Mouse (Mus musculus): Measurements from ENCODE around the gene Anp32e. TPM values are rescaled to one million over a fixed set of nuclear protein-coding genes. Genes with fewer than 3 reads are reported as not detected.
"Not testable (repeated sequence)": the region's sequence is repeated elsewhere in the genome, so short reads cannot be mapped to it uniquely, and the experiment has no call there.

The Anp32e gene
- total RNA-seq, 2 experiments from 2014 or later = 103 to 105 TPM

DNA sequence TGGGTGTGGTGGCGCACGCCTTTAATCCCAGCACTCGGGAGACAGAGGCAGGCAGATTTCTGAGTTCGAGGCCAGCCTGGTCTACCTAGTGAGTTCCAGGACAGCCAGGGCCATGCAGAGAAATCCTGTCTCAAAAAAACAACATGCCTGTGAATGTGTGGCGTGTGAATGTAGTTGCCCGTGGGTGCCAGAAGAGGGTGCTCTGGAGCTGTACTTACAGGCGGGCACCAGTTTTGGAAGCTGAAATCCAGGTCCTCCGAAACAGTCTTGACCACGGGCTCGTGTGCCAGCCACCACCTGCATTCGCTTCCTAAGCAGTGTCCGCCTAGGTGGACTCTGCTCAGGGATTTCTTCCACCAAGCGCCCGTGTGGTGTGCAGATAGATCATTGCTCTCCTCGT, 9.8 kb downstream of the Anp32e start:
- no peak for DNase-seq (ENCODE audit: low spot score in 2 of 2)

DNA sequence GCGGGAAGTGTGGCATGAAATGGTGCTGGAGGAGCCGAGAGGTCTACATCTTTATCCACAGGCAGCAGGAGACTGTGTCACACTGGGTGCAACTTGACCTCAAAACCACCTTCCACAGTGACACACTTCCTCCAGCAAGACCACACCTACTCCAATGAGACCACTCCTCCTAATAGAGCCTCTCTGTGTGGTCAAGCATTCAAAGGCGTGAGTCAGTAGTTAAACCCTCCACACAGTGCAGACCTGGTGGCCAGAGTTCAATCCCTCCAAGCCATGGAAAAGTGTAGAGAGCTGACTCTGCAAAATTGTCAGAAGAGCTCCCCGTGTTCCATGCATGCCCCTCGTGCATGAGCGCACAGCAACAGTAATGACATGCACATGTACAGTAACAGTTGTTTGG, 13.7 kb downstream of the Anp32e start:
- no peak for DNase-seq (ENCODE audit: low spot score in 2 of 2)

DNA sequence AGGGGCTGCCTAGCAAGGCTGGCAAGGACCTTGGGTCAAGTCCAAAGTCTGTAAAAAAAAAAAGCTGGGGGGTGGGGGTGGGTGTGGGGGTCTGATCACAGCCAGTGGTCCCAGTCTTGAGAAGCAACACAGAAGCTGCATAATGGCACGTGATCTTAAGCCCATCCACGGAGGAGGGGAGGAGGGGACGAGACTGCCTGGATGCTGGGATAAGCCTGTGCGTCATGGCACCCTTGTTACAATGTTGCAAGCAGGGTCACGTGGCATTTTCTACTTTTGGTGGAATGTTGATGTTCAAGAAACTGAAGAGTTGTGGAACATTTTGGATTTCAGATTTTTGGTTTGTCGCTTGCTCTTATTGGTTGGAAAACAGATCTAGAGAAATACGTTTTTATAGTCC, 14.2 kb downstream of the Anp32e start:
- no peak for DNase-seq (ENCODE audit: low spot score in 2 of 2)

DNA sequence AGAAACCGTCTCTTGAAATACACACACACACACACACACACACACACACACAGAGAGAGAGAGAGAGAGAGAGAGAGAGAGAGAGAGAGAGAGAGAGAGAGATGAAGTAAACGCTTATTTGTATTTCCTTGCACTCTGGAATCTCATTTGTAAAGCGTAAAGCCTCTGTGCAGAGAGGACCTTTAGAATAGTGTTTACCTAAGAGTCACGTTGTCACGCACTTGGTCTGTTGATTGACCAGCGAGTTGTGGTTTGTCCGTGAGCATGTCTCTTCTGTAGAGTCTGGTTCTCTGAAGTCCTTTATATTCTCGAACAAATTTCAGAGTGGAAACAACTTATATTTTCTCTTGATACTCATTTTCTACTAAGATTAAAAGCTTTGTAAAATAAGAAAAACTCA, 15.7 kb downstream of the Anp32e start:
- no peak for DNase-seq (ENCODE audit: low spot score in 2 of 2)

DNA sequence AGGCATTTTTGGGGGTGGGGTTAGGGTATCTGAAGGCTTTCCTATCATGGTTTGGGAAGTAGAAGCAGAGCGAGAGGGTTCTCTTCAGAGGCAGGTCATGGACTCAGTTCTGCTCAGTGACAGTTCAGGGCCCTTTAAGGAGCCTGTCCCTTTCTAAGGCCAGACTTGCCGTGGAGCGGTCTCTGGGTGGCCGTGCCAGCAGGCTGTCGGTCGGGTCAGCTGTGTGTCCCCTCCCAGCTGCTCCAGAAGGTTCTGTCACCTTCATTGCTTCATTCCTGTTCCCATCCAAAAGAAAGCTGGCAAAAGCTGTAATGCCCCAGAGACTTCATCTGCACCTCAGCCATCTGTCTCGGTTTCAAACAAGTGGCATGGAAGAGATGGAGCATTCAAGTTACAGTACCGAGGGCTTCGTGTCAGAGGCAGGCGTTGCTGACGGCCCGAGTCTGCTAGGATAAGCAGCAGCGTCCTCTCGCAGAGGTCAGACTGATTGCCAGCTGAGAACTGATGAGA, 16.7 kb downstream of the Anp32e start:
- DNase-seq (ENCODE audit: low spot score in 2 of 2) = no peak

DNA sequence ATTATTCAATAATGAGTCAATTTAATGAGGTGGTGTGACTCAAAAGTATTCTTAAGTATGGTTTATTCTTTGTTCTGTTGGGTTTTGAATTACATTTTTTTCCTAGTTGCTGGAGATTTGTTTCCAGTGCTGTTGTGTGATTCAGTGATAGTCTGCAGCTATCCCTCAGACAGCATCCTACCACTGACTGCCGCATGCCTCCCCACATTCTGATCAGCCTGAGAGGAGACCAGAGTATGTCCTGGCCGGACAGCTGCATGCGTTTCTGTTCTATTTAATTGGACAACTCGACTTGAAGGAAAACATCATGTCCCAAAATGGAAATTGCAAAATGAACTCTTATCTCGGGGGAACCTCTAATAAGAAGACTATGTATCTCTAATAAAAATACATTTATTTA, 19.3 kb downstream of the Anp32e start:
- DNase-seq (ENCODE audit: low spot score in 2 of 2) = no peak

DNA sequence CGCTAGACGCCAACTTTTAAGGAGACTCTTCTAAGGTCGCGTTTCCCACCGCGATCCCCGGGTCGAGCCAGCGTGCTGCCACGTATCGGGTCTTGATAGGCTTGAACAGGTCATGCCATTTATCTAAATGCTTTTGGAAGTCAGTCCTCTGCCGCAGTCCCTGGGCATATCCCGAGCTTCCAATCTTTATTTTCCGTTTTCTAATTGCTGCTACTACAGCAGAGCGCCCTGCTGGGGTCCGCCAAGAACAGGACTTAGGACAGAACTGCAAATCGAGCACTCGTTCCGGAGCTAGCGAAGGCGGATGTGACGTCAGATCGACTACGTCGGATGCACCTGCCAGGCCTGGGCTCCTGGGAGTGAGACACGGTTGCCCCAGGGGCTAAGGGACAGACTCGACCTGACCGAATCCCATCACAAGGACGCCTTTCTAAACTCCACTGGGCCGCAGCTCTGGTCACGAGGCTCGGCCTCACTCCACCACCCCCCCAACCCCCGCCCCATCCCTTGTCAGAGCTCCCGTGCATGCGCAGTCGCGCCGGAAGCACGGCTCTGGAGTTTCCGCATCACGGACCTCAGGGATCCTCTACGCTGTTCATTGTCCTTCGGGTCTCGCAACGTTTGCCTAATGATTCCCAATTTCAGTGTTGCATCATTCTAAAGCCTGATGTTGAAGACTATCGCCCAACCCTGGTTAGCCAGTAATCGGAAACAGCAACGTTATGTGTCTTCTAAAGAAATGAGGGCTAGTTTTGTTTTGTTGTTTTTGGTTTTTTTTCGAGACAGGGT, 21.9 kb downstream of the Anp32e start:
- peak; percentile 90 for DNase-seq (ENCODE audit: low spot score in 2 of 2)

DNA sequence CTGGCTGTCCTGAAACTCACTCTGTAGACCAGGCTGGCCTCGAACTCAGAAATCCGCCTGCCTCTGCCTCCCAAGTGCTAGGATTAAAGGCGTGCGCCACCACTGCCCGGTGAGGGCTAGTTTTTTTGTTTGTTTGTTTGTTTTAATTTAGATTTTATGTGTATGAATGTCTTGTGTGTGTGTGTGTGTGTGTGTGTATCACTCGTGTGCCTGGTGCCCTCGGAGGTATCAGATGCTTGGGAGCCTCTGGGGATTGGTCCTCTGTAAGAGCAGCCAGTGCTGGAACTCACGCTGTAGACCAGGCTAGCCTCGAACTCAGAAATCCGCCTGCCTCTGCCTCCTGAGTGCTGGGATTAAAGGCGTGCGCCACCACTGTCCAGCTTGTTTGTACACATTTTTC, 22.5 kb downstream of the Anp32e start:
- not testable (repeated sequence) for DNase-seq (ENCODE audit: low spot score in 2 of 2)

DNA sequence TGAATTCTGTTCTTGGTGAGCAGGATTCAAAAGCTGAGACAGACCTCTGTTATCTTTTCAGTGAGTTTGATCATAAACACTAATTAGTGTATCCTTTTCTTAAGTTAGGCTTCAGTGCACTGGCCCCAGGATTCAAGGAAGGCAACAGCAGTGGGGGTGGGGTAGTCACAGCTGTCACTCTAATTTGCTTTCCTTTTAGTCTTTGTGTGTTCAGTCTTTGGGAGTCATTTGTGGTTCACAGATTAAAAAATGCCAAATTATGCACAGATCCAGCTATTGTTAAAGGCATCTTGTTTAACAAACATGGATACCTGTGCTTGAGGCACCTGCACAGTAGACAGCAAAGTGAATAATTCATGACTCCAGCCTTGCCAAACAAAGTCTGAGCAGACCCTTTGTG, 24.0 kb downstream of the Anp32e start:
- DNase-seq (ENCODE audit: low spot score in 2 of 2) = no peak

DNA sequence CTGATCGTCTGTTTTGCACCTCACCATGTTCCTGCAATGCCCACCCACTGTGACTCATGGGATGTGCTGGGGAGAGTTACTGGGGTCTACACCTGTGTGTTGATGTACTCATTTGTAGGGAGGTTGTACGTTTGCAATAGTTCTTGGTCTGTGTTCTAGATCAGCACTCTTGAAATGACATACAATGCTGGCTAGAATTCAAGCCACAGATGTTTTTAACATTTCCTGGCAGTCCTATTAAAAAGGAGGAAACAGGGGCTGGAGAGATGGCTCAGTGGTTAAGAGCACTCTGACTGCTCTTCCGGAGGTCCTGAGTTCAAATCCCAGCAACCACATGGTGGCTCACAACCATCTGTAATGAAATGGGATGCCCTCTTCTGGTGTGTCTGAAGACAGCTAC, 24.5 kb downstream of the Anp32e start:
- DNase-seq (ENCODE audit: low spot score in 2 of 2) = no peak

DNA sequence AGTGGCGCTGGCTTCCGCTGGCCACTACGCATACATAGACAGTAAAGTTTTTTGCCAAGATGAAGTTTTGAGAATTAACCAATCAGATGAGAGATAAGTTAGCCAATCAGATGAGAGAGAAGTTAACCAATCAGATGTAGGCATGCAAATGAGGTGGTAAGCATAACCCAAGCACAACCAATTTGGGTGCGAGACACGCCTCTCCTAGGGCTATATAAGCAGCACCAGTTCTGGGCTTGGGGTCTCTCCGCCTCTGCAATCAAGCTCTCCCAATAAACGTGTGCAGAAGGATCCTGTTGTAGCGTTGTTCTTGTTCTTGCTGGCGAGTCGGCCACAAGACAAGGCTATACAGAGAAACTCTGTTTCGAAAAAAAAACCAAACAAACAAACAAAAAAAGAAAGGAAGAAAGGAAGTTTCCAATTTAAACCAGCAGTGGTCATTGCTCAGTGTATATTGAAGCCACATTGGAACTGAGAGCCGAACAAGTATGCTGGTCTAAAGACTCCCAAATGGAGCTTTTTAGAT, 25.7 kb downstream of the Anp32e start:
- DNase-seq (ENCODE audit: low spot score in 2 of 2) = not testable (repeated sequence)

DNA sequence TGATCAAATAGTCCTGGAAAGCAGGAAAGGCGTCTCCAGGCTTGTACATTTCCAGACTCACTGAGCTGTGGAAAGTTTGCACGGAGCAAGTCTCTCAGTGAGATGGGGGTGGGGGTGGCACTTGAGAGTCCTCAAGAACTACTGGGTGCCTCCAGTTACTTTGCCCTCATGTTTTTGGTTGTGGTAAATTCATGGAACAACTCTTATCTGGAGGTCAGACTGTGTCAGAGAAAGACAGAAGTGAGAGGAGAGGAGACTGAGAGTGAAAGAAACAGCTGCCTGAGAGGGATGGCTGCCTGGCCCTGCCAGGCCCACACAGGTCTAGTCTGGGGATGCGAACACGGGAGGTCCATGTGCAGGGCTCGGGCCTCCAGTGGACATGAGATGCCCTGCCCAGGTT, 26.3 kb downstream of the Anp32e start:
- no peak for DNase-seq (ENCODE audit: low spot score in 2 of 2)

DNA sequence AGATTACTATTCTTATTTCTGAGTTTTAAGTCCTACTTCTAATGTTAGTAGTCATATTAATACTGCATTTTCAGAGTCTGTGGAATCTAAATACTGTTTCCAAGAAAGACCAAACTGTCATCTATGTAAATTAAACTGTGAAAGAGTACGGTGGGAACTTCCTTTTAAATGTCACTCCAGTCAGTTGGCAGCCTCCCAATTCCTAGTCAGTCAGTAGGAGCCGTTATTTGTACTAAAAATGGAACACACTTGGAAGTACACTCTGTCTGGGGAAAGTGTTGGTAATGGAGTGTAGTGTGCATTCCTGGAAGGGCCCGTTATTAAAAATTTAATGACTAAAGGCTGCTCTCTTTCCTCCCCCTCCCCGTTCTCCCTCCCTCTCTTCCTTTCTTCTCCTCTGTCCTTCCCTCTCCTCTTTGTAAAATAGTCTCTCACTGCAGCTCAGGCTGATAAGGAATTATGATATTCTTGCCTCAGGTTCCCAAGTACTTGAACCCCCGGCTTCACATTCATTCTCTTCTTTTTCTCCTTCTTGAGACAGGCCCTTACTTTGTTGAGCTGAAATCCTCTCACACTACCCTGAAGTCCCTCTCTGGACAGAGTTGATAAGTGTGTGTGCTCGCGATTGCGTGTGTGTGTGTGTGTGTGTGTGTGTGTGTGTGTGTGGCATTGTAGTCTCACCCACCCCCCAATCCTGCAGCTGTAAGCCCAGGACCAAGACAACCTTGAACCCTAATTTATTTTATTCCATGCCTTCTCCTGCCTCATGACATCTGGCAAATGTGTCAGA, 28.5 kb downstream of the Anp32e start:
- peak in 1 of 2 experiments; percentile 32 for DNase-seq (ENCODE audit: low spot score in 2 of 2)

DNA sequence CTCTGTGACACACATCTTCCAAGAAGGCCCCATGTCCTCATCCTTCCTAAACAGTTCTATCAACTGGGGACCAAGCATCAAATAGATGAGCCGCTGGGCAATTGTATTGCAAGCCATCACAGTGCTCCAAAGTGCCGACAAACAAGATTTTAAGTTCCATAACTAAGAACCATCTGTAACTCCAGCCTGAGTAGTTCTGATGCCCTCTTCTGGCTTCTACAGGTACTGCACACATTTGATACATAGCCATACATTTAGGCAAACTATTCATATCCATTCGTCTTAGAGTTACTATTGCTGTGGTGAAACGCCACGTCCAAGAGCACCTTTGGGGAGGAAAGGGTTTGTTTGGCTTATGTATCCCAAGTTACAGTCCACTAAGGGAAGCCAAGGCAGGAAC, 30.0 kb downstream of the Anp32e start:
- no peak for DNase-seq (ENCODE audit: low spot score in 2 of 2)

DNA sequence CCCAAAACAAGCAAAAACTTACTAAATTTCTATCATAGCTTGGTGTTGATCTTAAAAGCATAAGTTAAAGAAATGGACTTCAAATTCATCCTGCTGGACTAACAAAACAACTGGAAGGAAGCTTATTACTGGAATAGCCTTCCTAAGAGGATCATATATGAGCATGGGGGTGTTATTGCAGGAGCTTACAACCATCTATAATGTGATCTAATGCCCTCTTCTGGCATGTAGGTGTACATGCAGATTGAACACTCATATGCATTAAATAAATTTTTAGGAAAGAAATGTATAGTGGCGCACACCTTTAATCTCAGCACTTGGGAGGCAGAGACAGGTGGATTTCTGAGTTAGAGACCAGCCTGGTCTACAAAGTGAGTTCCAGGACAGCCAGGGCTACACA, 30.8 kb downstream of the Anp32e start:
- no peak for DNase-seq (ENCODE audit: low spot score in 2 of 2)

DNA sequence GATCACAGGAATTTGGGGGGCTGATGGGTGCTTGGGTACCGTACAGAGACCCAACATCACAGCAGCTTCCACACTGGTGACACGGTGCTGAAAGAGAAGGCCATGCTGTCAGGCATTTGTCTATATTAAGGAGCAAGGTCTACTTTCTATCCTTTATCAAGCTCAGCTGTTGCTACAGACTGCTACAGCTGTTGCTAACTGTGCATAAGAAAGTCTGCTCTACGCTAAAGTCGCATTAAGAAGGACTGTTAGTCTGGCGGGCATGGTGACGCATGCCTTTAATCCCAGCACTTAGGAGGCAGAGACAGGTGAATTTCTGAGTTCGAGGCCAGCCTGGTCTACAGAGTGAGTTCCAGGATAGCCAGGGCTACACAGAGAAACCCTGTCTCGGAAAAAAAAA, 33.1 kb downstream of the Anp32e start:
- not testable (repeated sequence) for DNase-seq (ENCODE audit: low spot score in 2 of 2)

DNA sequence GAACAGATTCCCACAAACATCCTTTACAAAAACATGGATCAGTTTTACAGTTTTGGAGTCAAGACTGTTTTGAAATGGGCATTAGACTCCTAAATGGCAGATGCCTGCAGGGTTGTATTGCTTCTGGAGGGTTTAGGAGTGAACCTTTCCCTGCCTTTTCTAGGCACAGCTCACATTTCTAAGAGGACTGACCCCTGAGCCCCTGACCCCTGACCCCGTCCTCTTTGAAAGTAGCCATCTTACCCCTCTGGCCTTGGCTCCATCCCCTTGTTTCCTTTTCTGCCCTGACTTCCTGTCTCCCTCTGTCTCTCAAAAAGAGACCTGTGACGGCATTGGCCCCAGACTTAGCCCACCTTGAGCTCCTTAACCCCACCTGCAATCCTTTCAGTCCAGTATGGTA, 34.2 kb downstream of the Anp32e start:
- no peak for DNase-seq (ENCODE audit: low spot score in 2 of 2)

DNA sequence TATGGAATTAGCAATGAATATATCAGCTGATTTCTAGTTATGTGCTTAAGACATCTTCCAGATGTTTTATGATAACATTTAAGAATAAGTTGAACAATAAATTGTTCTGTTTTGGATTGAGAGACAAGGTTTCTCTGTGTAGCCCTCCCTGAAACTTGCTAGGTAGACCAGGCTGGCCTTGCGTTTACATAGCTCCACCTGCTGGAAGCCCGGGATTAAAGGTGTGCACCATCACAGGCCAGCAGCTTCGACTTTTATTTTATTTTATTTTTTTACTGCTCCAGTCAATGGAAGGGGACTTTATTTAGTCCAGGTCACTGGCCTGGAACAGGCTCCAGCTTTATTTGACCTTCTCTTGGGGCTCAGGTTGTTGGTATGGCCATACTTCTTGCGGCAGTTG, 34.6 kb downstream of the Anp32e start:
- DNase-seq (ENCODE audit: low spot score in 2 of 2) = no peak

DNA sequence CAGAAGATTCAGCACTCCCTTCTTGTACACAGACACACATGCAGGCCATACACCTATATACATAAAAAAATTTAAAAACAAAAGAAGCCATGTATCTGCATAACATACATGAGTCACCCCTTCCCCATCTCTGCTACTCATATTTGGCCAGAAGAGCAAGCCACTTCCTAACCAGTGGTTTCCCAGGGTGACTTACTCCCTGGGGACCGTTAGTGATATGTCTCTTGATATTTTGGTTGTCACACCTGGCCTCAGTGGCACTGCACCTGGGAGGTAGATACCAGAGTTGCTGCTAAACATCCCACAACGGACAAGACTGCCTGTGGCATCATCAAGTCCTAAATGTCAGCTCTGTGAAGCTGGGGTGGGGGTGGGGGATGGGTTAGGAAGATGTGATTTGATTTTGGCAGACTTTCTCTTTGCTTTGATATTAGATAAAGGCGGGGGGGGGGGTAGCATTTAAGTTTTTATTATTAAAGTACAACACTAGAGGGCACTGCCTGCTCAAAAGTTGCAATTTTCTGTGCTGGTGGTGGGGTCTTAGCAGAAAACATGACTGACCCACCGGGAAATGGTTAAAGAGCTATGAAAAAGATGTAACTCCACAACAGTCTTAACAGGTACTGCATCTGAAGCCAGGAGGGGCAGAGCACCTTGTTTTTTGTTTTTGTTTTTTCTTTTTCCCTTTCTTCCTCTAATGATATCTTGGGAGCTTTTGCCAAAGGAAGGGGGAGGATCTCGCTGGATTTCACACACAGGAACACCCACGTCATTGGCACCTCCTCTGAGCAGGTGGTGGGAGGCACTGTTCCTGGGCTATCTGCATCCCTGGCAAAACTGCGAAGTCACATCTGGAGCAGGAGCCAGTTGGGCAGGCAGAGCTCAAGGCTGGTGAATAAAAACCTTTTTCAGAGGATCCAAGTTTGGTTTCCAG, 36.7 kb downstream of the Anp32e start:
- peak; percentile 42 to 57 for DNase-seq (ENCODE audit: low spot score in 2 of 2)

DNA sequence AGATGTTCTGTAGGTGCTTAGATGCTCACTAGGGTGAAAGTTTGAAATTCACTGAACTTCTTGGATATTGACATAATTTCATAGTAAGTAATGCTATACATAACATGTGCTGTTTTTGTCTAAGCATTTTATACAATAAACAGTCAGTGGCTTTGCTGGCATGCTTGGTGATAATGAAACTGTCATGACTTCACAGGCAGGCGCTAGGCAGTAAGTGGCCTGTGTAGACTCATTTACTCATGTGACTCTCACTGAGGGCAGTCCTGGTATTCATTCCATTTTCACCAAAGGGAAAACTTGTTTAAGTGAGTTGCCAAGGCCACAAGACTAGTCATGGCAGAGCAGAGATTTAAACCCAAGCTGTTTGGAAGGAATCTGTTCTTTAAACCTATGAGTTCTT, 40.2 kb downstream of the Anp32e start:
- no peak for DNase-seq (ENCODE audit: low spot score in 2 of 2)

DNA sequence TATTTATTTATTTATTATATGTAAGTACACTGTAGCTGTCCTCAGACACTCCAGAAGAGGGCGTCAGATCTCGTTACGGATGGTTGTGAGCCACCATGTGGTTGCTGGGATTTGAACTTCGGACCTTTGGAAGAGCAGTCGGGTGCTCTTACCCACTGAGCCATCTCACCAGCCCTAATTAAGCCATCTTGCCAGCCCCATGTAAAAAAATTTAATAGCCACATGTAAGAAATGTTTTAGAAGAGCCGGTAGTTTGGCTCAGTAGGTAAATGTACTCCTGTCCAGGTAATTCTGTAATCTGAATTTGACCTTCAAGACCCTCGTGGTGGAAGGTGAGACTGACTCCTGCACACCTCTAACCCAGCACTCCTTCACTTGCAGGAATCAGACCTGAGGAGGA, 41.6 kb downstream of the Anp32e start:
- not testable (repeated sequence) for DNase-seq (ENCODE audit: low spot score in 2 of 2)

Measured in layer of hippocampus, postnatal 10 days (tissue).